Mouse (Mus musculus) CD4-positive helper T cell, adult 2 months (primary cell): ENCODE data around the gene 0610010K14Rik.

Experiments used
- DNase-seq: peaks from one replicate; pipeline ENCODE4 v3.0.0-alpha.2; 2012; ENCODE audit warnings: low read depth, missing footprints, low spot score

The 0610010K14Rik gene

DNA sequence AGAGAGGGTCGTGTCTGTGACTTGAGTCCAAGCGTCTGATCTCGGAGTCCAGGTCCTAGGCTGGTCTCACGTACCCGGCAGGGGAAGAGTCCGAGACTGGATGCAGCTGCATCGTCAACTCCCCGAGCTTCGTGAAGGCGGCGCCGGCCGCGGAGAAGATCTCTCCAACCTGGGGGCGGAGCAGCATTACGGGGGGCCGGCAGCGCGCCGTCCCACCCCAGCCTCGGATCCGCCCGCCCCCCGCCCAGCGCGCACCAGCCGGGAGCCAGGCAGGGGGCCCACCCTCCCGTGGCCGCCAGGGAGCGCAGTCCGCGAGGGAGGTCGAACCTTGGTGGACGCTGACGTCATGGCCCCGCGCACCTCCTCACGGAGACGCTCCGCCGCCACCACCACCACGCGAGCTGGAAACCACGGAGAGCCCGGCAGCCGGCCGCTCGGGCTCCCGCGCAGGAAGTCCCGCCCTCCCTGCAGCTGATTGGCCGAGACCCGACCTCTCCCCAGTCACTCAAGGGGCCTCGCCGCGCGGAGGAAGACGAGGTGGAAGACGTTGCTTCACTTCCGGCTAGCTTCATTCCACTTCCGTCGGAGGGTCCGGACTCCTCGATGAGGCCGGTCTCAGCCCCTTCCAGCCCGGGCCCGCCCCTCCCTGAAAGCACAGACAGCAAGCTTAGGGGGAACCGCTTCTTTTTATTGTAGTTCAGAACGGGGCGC is at the start of gene 0610010K14Rik:
0610010K14Rik (minus strand) TSS at position 458 of the 711 bp plus-strand sequence.
- DNase-seq = peak; percentile 96

DNA sequence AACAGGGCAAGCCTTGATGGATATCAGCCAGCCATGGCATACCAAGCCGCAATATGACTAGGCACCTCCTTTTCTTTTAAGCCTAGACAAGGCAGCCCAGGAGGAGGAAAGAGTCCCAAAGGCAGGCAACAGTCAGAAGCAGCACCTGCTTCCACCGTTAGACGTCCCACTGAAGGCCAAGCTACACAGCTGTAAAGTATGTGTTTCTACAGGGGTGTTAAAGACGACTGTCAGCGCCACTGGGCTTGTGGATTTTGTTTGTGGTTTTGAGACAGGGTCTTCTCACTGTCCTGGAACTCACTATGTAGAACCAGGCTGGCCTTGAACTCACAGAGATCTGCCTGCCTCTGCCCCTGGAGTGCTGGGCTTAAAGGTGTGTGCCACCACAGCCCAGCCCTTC is 48.0 kb upstream of the 0610010K14Rik start:
- DNase-seq = no peak

DNA sequence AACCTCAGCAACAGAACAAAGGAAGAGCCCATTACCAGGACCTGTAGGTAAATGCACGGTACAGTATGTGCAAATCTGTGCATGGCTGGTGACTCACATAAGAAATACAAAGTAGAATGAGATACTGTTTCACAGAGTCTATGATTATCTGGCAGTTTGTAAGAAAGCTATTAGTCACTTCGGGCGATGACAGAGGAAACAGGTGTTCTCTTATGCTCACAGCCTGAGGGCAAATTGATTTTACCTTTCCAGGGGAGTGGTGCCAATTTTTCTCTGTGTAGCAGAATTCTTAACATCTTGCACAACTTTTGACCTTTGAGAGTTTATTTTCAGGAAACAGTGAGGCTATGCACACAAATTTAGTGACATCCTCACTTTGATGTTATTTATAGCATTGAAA is 47.0 kb upstream of the 0610010K14Rik start:
- DNase-seq = no peak

DNA sequence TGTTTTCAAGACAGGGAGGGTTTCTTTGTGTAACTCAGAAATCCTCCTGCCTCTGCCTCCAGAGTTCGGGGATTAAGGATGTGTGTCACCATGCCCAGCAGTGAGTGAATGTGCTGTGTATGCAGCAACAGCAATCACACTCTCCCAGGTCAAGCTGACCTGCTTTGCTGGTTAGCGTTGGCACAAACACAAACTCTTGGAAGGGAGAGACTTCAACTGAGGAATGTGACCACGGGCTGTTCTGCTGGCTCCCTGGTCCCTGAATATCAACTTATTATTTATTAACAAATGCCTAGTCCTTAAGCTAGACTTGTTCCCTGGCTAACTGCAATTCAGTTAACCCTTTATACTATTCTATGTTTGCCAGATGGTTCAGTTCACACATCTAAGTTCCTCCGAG is 46.0 kb upstream of the 0610010K14Rik start:
- DNase-seq = no peak

DNA sequence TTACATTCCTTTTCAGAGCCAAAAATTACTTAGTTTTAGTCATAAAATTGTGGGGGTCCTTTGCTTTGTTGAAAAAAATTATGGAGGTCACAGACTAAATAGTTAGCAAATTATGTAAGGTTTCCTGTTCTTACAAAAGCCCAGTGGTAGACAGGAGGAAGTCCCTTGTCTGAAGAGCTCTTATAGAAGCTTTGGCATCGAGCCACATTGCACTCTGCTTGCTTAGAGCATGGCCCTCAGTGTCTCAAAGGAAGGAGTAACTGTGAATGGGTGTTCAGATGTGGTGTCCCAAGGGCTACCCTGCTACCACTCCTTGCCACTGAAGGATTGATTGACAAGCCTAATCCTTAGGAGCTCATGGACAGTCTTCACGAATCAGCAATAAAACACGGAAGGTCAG is 42.7 kb upstream of the 0610010K14Rik start:
- peak; percentile 59 for DNase-seq

DNA sequence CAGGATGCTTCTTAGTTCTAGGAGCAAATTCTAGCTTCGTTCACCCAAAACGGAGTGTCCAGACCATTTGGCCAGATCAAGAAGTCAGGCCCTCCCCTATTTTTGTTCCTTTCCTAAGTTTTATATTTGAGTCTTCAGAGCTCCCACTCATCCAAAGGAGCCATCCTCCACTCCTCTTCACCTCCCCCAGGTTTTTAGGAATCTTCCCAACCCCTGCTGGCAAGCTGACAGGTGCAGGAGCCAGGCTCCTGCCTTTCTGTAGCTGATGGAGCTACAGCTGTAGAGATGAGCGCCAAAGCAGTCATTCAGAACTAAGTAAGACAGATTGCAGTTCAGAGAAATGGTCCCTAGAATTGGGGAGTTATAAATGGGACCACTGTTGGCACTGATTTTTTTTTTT is 41.2 kb upstream of the 0610010K14Rik start:
- no peak for DNase-seq

DNA sequence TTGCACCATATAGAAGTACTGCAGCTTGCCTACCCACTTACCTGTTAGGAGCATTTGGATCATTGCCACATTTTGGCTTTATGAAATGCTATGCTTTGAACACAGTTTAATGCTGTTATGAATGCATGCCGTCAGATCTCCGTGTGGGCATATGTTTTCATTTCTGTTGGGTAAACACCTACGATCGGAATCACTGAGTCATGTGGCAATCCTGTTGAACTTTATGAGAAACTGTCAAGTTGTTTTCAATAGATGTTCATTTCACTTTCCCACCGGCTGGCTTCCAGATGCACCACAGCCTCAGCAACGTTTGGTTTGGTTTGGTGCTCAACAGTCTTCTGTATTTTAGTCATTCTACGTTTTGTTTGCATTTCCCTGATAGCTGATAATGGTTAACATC is 33.9 kb upstream of the 0610010K14Rik start:
- peak; percentile 71 for DNase-seq

DNA sequence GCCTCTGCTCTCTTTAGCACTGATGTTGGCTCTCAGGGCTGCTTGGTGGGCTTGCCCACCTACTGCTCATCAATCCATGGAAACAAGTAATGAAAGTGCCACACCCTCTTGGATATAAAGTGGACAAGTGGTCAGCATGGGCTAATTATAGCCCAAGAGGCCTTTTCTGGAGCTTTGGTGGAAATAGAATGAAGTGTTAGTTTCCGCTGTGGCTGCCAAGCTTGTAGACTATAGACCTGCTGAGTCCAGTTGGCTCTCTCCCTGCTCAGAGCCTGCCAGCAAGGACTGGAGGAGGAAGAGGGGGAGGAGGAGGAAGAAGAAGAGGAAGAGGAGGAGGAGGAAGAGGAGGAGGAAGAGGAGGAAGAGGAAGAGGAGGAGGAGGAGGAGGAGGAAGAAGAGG is 28.7 kb upstream of the 0610010K14Rik start:
- no peak for DNase-seq

DNA sequence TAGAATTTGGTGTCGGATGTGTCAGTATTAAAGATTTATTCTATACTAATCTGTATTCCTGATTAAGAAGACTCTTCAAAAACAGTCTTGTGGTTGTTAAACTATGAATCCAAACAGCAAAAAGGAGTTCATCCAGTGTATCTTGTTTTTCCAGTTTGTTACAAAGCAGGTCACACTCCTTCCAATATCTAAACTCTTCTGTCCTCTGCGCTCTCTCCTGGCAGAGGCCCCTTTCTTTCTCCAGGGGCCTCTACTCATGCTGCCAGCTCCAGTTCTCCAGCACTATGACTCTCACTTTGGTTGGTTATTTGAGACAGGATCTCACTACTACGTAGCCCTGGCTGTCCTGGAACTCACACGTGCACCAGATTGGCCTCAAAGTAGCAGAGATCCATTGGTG is 28.1 kb upstream of the 0610010K14Rik start:
- DNase-seq = no peak

DNA sequence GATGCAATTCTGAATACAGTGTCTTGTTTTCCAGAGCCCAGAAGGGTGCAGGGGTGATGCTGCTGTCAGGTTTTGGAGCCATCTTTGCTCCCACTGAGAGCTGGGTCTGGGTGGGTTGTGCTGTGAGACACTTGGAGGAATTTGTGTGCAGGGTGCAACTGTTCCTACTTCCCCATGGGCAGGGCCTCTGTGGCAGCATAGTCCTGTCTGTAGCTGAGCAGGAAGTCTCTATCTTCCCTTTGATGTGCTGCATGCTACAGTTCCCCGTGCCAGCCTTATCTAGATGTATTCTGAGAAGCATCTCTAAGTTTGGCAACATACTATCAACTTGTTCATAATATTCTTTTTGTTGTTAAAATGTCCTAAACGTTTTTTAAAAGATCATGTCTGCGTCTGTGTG is 27.5 kb upstream of the 0610010K14Rik start:
- peak; percentile 63 for DNase-seq

DNA sequence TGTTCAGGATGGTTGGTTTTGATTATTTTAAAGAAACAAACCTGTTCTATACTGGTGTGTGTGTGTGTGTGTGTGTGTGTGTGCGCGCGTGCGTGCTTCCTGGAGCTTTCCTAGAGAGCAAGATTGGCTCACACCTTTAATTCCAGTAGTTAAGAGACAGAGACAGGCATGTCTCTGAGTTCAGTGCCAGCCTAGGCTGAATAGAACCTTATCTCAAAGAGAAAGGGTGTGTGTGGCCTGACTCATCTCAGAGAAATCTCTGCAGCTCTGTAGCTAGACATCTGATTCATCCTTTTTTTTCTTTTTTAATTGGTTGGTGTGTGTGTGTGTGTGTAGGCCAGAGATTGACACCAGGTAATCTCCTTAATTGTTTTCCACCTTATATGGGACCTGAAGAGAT is 21.3 kb upstream of the 0610010K14Rik start:
- DNase-seq = no peak

DNA sequence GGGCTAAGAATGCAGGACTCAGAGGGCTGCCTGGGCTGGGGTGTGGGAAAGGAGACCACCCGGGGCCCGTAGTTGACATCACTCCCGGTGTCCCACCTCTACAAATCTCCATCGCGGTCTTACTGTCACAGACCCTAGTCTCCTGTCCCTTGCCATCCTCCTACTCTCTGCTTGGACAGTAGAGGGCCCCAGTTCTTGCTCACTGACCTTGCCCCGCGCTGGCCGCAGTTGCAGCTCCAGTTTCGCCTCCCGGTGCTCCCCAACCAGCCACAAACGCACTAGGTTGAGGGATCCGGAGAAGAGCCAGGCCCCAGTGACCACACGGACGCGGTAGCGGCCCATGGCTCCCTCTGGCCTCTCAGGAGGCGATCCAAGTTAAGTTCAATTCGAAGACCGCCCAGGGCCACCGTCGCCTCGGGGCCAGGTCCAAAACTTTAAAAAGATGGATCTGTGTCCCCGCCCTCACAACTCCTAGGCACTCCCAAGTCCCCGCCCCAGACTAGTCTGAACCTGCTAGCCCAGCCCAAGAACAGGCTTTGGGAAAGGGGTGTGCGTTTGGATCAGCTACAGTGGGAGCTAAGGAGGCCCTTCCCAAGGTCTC is 17.3 kb upstream of the 0610010K14Rik start, which contains the start of gene Alox12:
Alox12 (minus strand) TSS at position 423 of the 601 bp plus-strand sequence.
- no peak for DNase-seq

DNA sequence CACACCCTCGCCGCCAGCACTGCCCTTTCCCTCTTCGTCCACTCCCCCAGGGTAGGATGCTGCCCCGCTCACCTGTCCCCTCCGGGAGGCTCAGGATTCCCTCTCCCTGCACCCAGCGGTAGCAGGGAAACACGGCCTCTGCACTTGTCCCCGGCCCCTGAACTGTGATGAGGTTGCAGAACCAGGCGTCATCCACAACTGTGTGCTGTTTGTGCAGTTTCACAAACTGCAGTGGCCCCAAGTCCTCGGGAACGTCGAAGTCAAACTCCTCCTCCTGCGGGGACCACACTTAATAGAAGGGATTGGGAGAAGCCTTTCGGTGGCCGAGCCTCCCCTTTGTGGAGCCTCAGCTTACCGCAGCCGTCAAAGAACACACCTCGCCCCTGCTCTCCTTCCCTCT is 16.6 kb upstream of the 0610010K14Rik start:
- DNase-seq = no peak

DNA sequence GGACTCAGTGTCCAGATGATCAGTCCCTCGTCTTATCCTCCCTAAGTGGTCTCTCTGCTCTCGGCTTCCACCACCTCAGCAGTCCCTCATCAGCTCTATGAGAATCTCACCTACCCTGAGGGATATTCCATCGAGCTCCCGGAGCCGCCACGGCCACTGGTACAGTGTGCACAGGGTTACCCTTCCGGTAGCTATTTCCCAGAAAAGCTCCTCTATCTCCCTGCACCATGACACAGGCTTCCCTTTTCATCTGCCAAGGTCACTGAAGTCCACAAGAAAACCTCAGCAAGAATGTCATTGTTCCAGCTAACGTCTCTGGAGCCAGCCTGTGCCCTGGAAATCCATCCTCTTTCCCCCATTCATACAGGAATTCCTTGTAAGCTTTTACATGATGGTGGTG is 14.1 kb upstream of the 0610010K14Rik start:
- DNase-seq = no peak

DNA sequence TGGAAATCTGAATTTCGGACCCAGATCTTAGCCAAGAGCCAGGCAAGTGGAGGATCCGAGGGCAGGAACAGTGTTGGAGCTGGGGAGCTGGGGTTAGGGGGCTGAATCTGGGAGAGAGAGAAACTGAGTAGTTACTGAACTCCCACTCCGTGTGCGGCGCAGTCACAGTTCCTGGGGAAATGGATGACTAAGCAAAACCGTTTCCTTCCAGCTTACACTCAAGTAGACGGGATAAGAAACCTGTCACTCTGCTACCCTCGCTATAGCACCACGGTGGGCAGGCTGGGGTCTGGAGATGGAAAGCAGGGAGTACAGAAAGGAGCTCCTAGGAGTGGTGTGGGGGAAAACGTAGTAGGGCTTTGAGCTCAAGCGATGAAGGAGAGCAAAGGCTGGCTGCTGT is 12.4 kb upstream of the 0610010K14Rik start:
- DNase-seq = no peak

DNA sequence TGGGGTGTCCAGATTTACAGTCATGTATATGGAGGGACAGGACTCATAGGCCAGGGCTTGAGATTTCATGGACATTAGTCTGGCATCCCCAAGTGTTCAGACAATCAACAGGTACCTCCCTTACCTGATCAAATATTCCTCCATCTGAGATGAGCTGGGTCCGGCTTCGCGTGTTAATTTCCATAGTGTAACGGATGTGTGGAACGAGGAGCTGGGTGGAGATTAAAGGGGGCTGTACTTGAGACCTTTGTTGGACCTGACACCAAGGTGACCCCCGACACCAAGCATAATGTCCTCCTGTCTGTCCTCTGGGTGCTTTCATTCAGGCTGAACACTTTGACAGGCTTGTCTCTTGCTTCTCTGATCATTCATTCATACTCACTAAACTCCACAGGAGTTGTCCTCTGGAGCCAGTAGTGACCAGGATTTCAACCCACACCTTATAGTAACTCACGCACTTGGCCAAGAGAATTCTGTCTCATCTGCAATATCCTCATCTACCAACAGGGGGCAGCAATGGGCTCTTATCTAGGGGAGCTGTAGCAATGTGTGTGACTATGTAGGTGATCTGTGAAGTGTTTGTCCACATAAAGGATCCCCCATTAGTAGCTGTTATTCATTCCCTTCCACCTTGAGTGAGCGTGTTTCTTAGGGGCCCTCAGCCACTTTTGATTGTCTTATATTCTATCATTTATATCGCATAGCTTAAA is 9.6 kb upstream of the 0610010K14Rik start:
- peak; percentile 72 for DNase-seq

DNA sequence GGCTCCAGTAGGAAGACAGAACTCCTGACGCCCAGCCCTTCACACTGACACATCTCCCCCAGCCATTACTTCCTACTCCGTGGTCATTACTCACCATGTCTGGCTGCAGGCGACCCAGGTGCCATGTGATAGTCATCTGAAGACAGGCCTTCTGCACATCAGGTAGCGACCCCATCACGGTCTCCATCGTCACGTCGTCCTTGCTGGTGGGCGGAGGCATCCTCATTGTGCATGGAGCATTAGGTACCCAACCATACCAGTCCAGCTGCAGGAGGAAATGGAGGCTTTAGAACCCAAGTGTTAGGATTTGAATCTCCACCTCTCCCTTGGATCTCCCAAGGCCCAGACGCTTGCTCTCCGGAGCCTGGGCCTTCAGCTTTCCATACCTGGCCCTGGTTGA is 4.9 kb upstream of the 0610010K14Rik start:
- DNase-seq = no peak

DNA sequence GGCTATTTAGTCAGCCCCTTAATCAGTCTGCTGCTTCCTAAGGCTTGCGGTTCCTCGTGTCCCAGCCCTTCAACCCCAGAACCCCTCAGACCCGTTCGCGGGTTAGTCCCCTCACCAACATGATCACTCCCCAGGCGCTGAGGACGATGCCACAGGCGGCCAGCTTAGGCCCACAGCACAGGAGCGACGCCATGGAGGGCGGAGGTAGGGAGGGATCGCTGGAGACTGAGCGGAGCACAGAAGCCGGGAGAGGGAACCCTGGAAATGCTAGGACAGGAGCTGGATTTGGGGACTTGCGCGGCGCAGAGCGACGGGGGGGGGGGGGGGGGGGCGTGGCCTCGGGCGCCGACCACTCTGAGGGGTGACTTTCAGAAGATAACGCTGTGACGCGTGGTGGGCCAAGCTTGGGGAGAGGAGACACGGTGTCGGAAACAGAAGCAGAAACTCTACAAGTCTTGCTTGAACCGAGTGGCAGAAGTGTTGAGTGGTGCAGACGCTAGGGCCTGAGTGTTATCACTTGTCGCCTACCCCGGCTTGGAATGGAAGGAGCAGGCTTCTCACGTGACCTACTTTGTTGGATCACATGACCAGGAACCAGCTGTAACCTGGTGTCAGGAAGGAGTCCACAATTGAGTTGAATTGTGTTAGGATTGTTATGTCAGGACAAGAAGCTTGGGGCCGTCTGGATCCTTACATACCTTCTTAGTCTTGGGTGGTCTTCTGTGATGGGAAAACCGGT is 2.0 kb upstream of the 0610010K14Rik start, which contains the start of the genes Gm21988 and Rnasek:
Gm21988 (minus strand) TSS at position 290 of the 739 bp plus-strand sequence.
Rnasek (minus strand) TSS at position 302 of the 739 bp plus-strand sequence.
- DNase-seq = peak; percentile 88

DNA sequence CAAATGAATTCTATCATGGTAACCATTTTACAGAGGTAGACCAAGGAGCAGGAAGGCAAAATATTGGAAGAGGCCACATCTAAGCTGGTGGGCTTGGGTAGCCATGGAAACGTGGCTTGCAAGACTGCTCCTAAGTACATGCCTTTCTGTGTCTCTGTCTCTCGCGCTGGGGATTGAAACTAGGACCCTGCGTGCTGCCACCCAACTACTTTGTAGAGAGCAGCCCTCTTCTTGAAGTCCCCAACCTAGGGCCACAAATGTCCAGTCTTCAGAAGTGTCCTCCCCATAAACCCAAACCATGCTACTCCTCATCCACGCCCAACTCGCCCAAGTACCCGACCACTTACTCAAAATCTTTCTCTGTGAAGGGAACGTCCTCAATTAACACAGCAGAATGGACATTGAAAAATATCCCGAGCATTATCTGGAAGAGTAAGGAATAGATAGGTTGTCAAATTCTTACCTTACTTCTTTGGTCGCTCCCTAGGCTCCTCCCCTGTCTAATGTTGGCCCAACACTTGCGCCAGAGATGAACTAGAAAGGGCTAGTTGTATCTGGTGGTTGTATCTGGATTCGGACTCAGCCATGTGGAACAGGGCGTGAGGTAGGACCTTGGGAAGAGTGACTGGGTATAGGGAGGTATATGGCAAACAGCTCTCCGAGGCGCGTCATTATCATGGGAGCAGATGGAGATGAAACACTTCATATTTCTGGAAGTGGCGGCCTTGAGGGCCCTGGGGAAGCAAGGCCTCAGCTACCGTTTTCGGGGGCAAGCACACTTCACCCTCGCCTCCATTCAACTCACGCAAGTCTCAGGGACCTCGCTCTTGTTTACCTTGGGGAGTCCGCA is 1.1 kb upstream of the 0610010K14Rik start:
- no peak for DNase-seq

DNA sequence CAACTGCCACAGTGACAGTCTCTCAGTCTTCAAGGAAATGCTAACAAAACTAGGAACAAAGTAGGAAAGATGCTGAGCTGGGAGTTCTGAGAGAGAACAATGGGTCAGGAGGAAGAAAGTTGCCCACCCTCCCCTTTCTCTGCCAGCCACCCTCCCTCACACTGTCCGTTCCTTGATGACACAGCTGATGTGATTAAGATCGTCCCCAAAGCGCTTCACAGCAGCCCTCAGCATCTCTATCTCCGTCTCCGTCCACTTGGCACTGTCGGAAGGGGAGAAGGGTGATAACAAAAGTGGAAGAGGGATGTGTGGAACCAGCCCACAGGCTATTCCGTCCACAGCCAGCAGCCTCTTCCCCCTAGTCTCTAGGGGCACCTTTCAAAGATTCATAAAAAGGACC is 997 bp downstream of the 0610010K14Rik start:
- no peak for DNase-seq
